ENCODE assay signal across 9 mouse cellular contexts in the genomic region with DNA sequence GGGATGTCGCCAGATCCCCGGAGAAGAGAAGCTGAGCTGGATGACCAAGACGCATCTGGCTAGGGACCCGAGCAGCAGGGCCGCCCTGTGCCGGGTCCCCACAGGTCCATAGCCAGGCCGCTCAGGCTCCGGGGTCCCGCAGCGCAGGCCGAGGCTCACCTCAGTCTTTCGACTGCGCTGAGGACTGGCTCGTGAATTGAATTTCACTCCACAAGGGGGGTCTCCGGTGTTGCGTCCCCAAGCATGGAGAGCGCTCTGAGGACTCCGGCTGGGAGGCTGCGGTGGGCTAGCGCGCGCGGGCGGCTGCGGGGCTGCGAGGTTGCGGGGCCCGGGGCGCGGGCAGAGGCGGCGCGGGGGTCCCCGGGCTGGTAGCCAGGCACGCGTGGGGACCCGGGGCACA. TPM values are rescaled to one million over a fixed set of nuclear protein-coding genes. Genes with fewer than 3 reads are reported as not detected.
DNase-seq lines count a peak whose midpoint lies in the region; ATAC-seq and TF ChIP-seq lines count a peak whose summit lies in the region.
"Had no signal": no experiment of that assay in that cellular context is flagged by ENCODE, and none has a peak within 500 bp of the region (broad histone marks: within the 10 kb centered on the region; RNA-seq: fewer than 3 reads in every experiment).

No protein-coding gene starts in this region.

- intact Hi-C loops in left cerebral cortex, postnatal 36 days (cut with DNase I): loop anchor here (5.0 to 10.0 kb wide), 6 partner anchors 70 to 818 kb away; no protein-coding TSS in a partner anchor

- no peaks in the 10 kb centered on the region for H3K36me3 ChIP-seq in neural tube, embryonic 11.5 days (ENCODE audit: control insufficient read depth, insufficient read depth, low read length)
- H3K36me3 ChIP-seq in limb, embryonic 14.5 days (ENCODE audit: control insufficient read depth, insufficient read depth, low read length): no peaks in the 10 kb centered on the region

- 2% methylated on average over 32 of the region's 37 CpGs for WGBS in neural tube, embryonic 11.5 days
- WGBS in limb, embryonic 14.5 days: 4% methylated on average over 30 of the region's 37 CpGs

- H3K4me2 ChIP-seq in neural tube, embryonic 11.5 days (ENCODE audit: low read depth): peak overlapping the region; percentile 81
- peak overlapping the region; percentile 68 for H3K4me2 ChIP-seq in limb, embryonic 14.5 days (replicated peaks; ENCODE audit: low read depth, low read length, severe bottlenecking)

- peak; percentile 14 for DNase-seq in embryo, embryonic 9.5 days (ENCODE audit: extremely low spot score)
- DNase-seq in embryo, embryonic 10 days (ENCODE audit: low spot score): no peak
- DNase-seq in neural tube, embryonic 11.5 days (ENCODE audit: low spot score): peak; percentile 38
- DNase-seq in neural tube, embryonic 10.5 days (ENCODE audit: extremely low spot score, low spot score): no peak
- no peak for DNase-seq in limb, embryonic 14.5 days (ENCODE audit: low spot score)
- DNase-seq in adrenal gland, adult 2 months: no peak
- DNase-seq in MN1 (ENCODE audit: low spot score): no peak
- DNase-seq in left cerebral cortex, postnatal 36 days (ENCODE audit: low spot score in 2 of 2): no peak

- no peak for TF ChIP-seq POLR2A in limb, embryonic 14.5 days (IDR thresholded peaks at IDR 0.05; ENCODE audit: borderline replicate concordance, extremely low read depth, insufficient read depth, insufficient read length)

- H3K4me3 ChIP-seq in neural tube, embryonic 11.5 days (ENCODE audit: low read depth, low read length): peak overlapping the region; percentile 48
- peak overlapping the region; percentile 40 for H3K4me3 ChIP-seq in limb, embryonic 14.5 days (replicated peaks; ENCODE audit: low read length)

- ATAC-seq in neural tube, embryonic 11.5 days (ENCODE audit: insufficient read depth, low FRiP score, low TSS enrichment): no peak
- no peak for ATAC-seq in limb, embryonic 14.5 days (ENCODE audit: low FRiP score, low read depth)

- H3K27me3 ChIP-seq in neural tube, embryonic 11.5 days (ENCODE audit: control insufficient read depth, insufficient read depth, low read length): peaks cover 32% of the 10 kb centered on the region
- H3K27me3 ChIP-seq in limb, embryonic 14.5 days (ENCODE audit: control insufficient read depth, insufficient read depth, low read length): peaks cover 48% of the 10 kb centered on the region

- peak overlapping the region; percentile 50 for H3K9ac ChIP-seq in neural tube, embryonic 11.5 days (ENCODE audit: low read length)
- peak overlapping the region; percentile 25; the same call in 1 of the 2 replicates for H3K9ac ChIP-seq in limb, embryonic 14.5 days (ENCODE audit: low read depth, low read length, severe bottlenecking)

- peaks cover 7% of the 10 kb centered on the region; the same call in 1 of the 2 replicates for H3K4me1 ChIP-seq in neural tube, embryonic 11.5 days (ENCODE audit: control insufficient read depth, insufficient read depth, low read length)
- H3K4me1 ChIP-seq in limb, embryonic 14.5 days (ENCODE audit: control insufficient read depth, insufficient read depth, low read length): no peaks in the 10 kb centered on the region

- no peak overlapping the region for H3K27ac ChIP-seq in neural tube, embryonic 11.5 days (ENCODE audit: low read depth, low read length)
- H3K27ac ChIP-seq in limb, embryonic 14.5 days (replicated peaks; ENCODE audit: low read depth, low read length): no peak overlapping the region

- no peaks in the 10 kb centered on the region for H3K9me3 ChIP-seq in neural tube, embryonic 11.5 days (ENCODE audit: control insufficient read depth, low read length)
- H3K9me3 ChIP-seq in limb, embryonic 14.5 days (ENCODE audit: control insufficient read depth, low read length): no peaks in the 10 kb centered on the region

RNA-seq across cellular contexts. Expression of gene Tmem132d, which starts 0.5 kb away (rescaled TPM):
- 1.9 and 2.1 TPM in 2 replicates for polyA plus RNA-seq in neural tube, embryonic 11.5 days (2014; fragmentation: Nextera tagmentation; extraction: Ambion mirVana)
- polyA plus RNA-seq in limb, embryonic 14.5 days (2012; rRNA removed): 0.58 and 0.60 TPM in 2 replicates
- polyA plus RNA-seq in limb, embryonic 14.5 days (2014; fragmentation: Nextera tagmentation; extraction: Ambion mirVana): 0.33 and 0.43 TPM in 2 replicates
- total RNA-seq in adrenal gland, adult 2 months (2021): under 1 TPM; 0.03 to 0.06 TPM
- polyA plus RNA-seq in adrenal gland, adult 2 months (2012; rRNA removed): 0.01 and 0.02 TPM in 2 replicates
- total RNA-seq in left cerebral cortex, postnatal 36 days (2021): 10 to 100 TPM; 62.8 to 63.5 TPM
- polyA plus RNA-seq: spleen, adult 2 months had no signal

Comparison
In these comparisons a context has a peak if more than half of its experiments do, and no peak if none do; other contexts are left out.
1. DNase-seq: peak in embryo, embryonic 9.5 days (single experiment) and neural tube, embryonic 11.5 days (single experiment); none in embryo, embryonic 10 days (single experiment), neural tube, embryonic 10.5 days (single experiment), limb, embryonic 14.5 days (single experiment), adrenal gland, adult 2 months (single experiment), MN1 (single experiment) and left cerebral cortex, postnatal 36 days (0 of 2).